Mouse (Mus musculus): ENCODE results near the gene Parn. TPM values are rescaled to one million over a fixed set of nuclear protein-coding genes. Genes with fewer than 3 reads are reported as not detected.
A peak's percentile ranks its signal among the peaks of the same experiment; 100 is the strongest.

Parn gene
- total RNA-seq, 4 experiments from 2014 or later: 24.0 to 30.4 (median 30.0) TPM

DNA sequence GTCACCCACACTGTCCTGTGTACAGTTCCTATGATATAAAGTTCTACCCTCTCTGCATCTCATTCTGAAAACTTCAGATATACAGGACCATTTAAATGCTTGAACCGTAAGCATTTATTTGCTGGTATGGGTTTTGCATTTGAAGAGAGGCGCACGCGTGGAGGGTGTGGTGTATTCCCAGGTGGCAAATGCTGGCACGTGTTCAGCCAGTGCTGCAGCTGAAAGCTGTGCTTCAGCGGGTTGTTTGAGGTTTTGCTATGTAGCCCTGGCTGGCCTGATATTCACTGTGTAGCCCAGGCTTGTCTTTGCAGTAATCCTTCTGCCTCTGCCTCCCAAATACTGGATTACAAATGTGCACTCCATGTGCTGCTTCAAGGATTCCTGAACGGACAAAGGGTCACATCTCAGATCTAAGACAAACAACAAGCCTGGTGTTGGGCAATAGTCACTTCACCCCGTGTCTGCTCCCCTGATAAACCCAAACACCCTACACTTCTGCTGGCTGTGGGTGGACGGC lies 111.0 kb downstream of the Parn start:
- DNase-seq (ENCODE audit: low spot score in 2 of 2): no peak

DNA sequence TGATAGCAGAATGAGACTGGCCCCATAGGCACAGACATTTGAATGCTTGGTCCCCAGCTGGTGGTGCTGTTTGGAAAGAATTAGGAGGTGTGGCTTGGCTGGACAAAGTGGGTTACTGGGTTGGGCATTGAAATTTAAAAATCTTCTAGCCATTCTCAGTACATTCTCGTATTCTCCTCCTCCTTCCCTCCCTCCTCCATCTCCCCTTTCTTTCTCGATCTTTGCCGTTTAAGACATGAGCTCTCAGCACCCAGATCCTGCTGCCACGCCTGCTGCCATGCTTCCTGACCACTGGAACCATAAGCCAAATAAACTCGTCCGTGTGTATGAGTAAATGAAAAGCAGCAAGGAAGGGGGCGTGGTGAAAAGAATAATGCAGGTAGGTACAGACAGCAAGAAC lies 111.5 kb downstream of the Parn start:
- DNase-seq (ENCODE audit: low spot score in 2 of 2): no peak

DNA sequence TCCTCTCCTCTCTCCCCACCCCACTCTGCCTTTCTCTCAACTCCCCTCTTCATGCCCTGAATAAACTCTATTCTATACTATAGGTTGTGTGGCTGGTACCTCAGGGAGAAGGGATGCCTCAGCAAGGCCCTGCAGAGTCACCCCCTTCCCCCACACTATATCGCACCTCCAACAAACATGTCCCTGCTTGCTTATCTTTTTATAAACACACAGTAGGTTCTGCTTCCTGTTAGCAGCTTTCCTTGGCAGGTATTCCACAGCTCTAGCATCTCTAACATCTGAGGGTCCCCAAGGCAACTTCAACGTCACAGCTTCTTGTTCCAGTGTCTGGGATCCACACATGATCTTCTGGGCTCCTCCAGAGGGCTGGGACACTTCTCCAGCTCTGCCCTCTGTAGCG lies 117.3 kb downstream of the Parn start:
- DNase-seq (ENCODE audit: low spot score in 2 of 2): no peak

DNA sequence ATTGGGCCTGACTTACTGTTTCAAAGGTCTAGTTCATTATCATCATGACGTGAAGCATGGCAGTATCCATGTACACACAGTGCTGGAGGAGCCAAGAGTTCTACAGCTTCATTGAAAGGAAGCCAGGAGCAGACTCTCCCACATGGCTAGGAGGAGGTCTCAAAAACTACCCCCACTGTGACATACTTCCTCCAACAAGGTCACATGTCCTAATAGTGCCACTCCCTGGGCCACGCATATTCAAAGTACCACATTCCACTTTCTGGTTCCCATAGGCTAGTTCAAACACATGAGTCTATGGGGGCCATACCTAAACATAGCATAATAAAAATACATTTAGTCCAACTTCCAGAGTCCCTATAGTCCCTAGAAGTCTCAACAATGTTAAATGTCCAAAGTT lies 118.0 kb downstream of the Parn start:
- DNase-seq (ENCODE audit: low spot score in 2 of 2): no peak

DNA sequence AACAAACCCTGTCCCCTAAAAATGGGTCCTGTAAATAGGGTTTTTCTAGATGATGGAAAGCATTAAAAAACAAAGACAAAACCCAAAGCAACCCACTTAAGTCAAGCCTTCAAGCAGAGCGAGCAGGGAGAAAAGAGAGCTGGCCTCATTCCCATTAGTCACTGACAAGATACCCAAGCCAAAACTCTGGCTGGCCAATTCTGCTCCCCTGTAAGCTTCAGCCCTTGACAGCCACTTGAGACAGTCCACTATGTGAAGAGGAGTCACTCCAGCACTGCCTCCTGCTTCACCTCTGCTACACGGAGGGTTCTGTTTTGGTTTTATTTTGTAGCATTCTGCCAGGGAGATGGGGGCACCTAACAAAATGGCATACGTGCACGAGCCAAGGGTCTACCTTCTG lies 126.2 kb downstream of the Parn start:
- no peak for DNase-seq (ENCODE audit: low spot score in 2 of 2)

DNA sequence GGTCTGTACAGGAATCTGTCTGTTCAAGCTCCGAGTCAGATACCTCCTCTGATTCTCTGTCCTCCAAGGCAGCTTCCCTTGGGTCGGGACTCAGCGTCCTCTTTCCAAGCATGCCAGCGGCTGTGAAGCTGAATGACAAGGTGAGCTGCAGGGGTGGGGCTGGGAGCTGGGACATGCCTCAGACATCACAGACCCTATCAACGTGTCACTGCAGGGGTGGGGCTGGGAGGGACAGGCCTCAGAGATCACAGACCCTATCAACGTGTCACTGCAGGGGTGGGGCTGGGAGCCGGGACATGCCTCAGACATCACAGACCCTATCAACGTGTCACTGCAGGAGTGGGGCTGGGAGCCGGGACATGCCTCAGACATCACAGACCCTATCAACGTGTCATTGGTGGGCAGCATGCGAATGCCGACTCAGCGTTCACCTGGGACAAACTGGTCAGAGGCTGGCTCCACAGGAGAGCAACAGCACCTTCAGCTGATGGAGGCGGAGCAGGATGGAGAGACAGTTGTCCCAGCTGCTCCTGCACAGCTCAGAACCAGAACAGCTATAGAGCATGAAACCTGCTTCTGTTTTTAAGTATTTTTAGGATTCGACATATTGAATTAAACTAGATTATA lies 126.7 kb downstream of the Parn start:
- DNase-seq (ENCODE audit: low spot score in 2 of 2): no peak

DNA sequence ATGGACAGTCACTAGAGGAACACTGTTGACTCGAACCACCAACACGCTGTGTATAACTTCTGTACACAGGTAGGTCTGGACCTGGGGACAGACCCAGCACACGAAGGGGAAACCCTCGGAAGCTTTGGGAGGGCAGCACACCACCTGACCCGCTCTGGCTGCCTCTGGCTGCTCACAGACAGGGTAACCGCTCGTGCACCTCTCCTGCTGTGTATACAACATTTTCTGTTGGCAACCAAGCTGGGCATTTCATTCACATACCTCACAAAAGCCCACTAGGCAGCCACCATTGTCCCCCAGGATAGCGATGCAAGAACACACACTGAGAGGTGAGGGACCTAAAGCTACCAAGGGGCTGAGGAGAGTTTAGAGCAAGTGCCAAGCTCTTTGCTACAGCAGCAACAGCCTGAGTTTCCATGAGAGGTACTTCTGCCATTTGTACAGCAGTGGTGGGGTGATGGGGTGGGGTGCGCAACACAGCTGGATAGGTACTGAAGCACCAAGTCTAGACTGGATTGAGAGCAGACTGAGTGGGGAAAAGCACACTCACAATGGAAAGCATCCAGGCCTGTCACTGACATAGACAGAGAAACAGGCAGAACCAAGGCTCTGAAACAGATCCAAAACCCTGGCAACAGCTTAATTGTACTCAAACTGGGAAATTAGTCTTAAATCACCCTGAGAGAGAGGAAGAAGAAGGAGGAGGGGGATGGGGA lies 128.9 kb downstream of the Parn start:
- no peak for DNase-seq (ENCODE audit: low spot score in 2 of 2)

DNA sequence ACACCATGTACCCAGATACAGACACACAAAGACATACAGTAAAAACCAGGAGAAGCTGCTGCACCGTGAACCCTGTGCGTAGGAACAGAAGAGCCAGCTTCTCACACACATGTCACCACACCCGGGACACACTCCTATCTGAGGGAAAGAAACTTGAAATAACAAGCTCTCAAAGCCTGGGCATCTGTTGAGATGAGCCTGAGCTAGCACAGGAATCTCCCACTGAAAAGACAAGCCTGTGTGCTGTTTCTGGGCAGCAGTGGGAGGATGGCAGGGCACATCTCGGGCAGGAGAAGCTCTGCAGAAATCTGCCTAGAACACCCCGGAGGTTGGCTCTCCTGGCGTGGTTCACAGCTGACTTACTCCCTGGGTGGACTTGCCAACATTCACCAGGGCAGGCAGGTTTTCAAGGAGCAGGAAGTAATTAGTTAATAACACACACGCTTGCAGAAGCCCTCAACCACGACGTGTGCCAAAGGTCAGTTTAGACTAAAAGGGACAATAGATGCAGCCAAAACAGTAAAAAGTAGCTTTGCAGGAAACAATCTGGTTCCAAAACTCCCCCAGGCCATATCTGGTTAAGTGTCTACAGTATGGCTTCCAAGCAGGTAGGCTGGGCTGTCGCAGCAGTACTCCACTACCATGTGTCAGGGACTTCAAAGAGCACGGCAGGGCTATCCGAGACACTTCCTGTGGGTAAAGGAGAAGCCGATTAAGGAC lies 129.6 kb downstream of the Parn start:
- no peak for DNase-seq (ENCODE audit: low spot score in 2 of 2)

DNA sequence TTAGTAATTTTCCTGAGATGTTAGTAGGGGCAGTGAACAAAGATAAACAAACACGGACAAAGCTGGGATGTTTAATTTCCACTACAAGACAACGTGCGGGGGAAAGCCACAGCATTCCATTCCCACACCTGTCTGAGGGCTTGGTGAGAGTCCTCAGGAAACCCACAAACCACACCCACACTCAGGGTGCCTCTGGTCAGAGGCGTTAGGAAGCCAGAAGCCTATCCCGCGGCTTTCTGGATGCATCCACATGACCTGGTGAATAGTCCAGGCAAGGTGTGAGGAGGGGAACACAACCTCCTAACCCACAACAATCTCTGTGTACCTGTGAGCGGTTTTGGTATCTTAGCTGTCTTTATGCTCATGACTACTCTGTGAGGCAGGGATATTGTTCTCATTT lies 131.6 kb downstream of the Parn start:
- DNase-seq (ENCODE audit: low spot score in 2 of 2): no peak

DNA sequence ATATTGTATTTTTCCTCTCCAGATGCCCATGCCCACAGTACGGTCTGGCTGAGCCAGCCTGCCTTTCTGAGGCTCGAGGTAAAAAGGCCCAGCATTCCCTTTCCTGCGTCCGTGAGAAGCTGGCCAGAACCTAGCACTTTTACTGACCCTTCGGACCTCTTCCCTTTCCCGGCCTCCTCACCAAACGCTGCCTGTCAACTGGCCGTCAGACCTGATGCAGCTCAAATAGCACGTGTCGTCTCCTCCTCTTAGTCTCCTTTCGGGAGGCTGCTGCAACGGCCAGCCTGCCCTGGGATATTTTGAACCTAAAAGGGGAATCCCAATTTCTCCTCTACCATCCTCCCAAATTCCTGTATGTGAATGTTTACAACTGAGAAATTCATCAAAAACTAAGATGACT lies 132.1 kb downstream of the Parn start:
- DNase-seq (ENCODE audit: low spot score in 2 of 2): no peak

DNA sequence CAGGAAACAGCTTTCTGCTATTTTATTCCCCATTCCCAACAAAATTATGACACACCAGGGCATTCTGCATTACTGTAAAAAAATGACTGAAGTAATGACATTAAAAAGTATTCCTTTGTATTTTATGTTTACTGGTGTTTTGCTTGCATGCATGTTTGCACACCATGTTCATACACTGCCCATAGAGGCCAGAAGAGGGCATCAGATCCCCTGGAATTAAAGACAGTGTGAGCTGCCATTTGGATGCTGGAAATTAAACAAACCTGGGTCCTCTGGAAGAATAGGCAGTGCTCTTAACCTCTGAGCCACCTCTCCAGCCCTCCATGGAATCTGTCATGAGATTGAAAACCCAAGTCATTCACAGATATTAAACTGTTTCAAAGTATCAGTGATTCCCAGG lies 135.1 kb downstream of the Parn start:
- peak in 1 of 2 experiments; percentile 24 for DNase-seq (ENCODE audit: low spot score in 2 of 2)

DNA sequence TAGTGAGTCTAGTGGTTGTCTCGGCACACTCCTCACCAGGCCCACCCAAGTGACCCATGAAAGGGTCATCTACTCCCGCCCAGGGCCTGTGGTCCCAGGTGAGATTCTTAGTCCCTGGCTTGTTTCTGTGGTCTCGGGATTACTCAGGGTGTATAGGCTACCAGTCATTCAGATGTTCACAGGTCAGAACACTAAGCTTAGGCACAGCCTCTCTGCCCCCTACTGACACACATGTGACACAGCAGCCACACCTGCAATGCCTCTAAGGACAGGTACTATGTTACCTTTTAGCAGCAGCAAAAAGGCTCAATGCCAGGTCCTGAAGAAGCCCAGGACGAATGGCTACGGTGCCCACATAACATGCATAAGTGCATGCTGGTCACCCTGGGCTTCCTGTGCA lies 136.7 kb downstream of the Parn start:
- DNase-seq (ENCODE audit: low spot score in 2 of 2): no peak

DNA sequence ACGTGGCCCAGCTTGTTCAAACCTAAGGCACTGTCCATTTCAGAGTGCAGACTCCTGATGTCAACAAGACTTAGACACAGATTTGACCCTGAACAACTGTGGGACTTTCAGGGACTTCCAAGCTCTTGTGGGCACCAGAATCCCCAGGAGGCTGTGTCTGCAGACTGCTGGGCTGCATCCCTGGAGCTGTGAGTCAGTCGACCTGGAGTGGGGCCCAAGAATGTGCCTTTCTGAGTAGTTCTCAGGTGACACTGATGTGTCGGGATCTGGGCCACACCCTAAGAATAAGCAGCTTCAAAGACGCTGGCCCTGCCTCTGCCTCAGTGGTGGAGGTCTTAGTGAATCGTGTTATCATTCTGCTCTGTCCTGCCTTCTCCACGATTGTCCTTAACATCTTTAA lies 146.6 kb downstream of the Parn start:
- no peak for DNase-seq (ENCODE audit: low spot score in 2 of 2)

DNA sequence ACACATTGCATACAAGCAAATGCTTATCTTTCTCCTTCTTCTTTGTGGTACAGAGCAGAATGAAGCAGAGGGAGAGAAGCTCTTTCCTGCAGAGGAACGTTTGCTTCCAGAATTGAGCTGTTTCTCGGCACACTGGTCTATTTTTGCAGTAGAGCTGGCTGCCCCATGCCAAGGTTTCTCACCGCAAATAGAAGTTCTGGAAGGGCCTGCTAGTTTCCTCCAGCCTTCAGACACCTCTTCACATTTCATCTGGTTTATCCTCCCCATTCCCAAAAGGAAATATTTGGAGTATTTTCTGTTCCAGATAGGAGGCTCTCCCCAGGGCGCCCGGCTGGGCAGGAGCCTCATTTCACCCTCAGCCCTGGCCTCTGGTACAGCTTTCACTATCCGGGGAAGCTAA lies 147.7 kb downstream of the Parn start:
- no peak for DNase-seq (ENCODE audit: low spot score in 2 of 2)

DNA sequence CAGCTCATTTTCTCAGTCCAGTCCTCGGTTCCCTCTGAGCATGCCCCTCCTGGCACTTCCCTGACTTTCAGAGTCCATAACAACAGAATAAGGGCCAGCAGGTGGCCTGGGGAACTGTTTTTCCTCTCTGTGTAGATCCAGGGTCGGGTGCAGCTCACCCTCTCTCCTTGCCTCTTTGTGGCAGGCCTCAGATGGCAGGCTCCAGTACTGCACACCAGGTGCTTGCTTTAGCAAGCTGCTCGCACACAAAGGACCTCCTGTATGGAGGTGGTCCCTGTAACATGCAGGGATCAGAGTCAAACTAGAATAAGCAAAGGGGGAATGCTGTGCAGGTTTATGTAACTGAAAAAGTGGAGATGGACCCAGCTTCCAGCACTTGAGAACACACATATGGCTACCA lies 151.8 kb downstream of the Parn start:
- DNase-seq (ENCODE audit: low spot score in 2 of 2): no peak

DNA sequence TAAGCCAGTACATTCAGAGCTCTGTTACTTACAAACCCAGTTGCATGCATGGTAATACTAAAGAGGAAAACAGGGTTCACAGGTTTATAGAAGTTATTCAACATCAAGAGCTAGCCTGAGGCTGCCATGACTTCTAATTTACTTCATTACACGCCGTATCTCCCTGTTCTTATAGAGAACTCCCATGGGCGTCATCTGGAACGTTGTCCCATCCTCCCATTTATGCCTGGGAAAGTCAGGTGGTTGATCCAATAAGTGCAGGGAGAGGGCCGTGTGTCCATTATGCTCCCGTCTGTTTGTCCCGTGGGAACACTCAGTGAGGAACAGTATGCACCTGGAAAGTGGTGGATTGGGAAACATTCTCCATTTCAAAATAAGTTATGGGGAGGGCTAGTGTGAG lies 152.4 kb downstream of the Parn start:
- DNase-seq (ENCODE audit: low spot score in 2 of 2): no peak

DNA sequence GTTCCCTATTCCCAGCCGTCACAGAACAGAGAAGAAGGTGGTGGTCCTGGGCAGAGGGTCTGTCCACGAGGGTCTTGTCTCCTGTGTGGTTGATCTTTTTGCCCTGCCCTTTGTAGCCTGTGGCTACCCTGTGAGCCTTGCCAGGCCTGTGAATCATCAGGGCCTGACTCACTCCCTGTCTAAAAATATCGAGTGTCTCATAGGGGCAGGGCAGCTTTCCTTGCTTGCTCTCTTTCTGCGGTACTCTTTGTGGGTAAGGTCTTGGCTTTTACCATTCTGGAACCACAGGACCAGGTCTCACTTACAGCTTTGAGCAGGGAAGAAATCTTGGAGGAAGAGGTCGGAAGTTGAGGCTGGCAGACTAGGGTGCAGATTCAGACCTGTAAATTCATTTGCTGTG lies 162.9 kb downstream of the Parn start:
- DNase-seq (ENCODE audit: low spot score in 2 of 2): no peak

DNA sequence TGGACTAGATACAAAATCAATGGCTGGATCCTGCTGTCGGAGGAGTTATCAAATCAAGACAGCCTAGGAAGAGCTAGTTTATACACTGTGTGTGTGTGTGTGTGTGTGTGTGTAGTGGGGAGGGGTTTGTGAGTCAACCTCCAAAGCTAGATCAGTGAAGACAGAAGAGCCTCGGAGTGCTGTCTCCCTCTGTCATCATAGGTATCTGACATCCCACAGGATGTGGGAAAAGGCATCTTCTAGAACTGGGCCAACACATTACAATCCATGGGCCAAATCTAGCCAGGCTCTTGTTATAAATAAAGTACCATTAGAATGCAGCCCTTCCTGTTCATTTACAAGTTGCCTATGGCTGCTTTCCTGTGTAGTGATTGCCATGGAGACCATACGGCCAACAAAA lies 163.5 kb downstream of the Parn start:
- no peak for DNase-seq (ENCODE audit: low spot score in 2 of 2)

DNA sequence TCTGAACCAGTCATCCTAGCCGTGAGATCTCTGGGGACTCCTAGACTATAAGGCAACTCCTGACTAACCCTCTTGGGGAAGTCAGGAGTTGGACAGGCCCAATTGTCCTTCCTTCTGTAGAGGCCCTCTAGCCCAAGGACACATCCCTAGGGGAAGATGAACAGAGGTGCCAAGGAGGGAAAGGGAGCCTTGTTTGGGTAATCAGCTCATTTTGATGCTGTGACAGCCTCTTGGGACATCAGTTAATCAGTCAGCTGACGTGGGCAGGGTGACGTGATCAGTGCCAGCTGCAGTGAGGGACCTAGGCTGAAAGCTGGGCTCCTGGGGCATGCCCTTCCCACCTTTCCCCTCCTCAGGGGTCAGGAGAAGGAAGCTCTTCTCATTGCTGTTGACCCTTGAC lies 169.0 kb downstream of the Parn start:
- no peak for DNase-seq (ENCODE audit: low spot score in 2 of 2)

DNA sequence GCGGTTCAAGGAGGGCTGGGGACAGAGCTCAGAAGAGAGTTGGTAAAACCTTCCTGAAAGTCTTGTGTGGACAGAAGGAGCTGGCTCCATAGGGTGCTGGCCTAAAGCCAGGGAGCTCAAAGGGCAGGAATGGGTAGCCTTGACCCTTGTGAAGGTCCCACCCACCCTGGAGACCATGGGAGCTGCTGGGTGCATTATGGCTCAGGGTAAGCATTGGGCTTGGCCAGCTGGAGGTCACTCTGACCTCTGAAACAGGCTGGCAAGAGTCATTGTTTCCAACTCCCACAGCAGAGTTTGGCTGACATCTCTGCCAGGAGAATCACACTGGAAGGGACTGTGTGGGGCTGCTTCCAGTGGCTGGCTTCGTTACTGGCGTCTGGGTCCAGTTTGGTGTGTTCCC lies 174.0 kb downstream of the Parn start:
- no peak for DNase-seq (ENCODE audit: low spot score in 2 of 2)

DNA sequence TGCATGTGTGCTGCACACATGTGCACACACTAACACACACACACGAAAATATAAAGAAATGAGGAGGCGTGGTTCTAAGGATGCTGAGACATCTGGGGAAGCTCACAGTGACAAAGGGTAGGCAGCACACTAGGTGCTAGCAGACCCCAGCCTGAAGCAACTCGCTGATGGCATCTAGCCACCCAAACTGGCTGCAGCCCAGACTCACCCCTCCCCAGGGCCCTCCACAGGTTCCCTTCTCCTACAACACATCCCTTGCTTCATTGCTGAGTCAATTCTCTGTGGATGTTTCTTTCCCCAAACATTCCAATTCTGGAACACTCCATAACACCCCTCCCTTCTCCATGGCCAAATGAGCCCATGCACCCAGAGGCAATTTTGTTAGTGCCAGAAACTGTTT lies 175.0 kb downstream of the Parn start:
- DNase-seq (ENCODE audit: low spot score in 2 of 2): no peak

DNA sequence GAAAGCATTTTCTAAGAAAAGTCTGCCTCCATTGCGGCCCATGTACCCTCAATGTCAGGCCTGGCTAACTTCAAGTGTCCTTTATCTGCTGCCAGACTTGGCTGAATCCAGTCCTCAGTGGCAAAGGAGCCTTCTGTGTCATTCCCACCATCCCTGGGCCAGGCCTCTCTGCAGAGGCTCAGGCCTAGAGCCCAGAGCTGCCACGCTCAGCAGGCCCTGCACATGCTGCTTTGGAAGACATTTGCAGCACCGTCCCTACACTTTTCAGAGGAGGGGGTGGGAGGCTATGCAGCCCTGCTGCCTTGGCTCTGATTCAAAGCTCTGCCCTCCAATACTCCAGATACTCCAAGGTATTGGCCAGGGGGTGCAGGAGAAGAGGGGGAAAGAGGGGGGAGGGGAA lies 176.2 kb downstream of the Parn start:
- no peak for DNase-seq (ENCODE audit: low spot score in 2 of 2)

Measured in layer of hippocampus, adult 8-10 months (tissue).